Mouse (Mus musculus): ENCODE results near the gene Hils1.
A peak's percentile ranks its signal among the peaks of the same experiment; 100 is the strongest.

The Hils1 gene

DNA sequence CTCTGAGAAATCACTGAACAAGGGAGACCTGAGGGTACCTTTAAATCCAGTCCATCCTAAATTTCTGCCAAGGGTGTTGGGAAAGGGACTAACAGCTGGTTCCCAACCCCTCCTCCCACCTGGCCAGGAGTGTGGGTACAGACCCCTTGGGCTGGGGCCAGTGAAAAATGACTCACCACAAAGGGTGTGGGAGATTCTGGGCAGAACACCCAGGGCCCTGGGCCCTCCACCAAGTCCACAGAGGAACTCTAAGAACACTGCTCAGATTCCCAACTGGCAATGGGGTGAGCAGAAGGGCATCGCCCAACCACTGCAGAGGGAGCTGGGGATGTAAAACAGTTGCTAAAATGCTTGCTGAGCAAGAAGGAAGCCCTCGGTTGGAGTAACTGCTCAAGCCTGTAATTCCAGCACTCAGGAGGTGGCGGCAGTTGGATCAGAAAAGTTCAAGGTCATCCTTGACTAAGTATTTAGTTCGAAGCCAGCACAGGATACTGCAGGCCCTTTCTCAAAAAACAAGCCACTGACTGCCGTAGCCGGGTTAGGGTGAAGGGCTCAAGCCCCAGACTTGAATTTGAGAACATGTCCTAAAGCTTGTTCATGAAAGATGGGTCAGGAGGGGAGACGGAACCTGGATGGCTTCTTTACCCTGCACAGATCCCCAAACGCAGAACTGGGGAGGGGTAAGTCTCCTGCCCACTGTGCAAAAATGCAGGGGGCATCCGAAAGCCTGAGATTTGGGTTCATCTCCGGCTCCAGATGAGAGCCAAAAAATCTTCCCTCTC, 21.6 kb downstream of the Hils1 start:
- DNase-seq (ENCODE audit: low spot score in 2 of 2): no peak

- DNase-seq (ENCODE audit: low spot score in 2 of 2): peak; percentile 80 to 81
Observed at GRCm38 (mm10) chr11:94989562-94990017, 22.2 kb downstream of the Hils1 start.

GRCm38 (mm10) chr11:94990102-94990748, 22.8 kb downstream of the Hils1 start:
- DNase-seq (ENCODE audit: low spot score in 2 of 2): no peak

DNA sequence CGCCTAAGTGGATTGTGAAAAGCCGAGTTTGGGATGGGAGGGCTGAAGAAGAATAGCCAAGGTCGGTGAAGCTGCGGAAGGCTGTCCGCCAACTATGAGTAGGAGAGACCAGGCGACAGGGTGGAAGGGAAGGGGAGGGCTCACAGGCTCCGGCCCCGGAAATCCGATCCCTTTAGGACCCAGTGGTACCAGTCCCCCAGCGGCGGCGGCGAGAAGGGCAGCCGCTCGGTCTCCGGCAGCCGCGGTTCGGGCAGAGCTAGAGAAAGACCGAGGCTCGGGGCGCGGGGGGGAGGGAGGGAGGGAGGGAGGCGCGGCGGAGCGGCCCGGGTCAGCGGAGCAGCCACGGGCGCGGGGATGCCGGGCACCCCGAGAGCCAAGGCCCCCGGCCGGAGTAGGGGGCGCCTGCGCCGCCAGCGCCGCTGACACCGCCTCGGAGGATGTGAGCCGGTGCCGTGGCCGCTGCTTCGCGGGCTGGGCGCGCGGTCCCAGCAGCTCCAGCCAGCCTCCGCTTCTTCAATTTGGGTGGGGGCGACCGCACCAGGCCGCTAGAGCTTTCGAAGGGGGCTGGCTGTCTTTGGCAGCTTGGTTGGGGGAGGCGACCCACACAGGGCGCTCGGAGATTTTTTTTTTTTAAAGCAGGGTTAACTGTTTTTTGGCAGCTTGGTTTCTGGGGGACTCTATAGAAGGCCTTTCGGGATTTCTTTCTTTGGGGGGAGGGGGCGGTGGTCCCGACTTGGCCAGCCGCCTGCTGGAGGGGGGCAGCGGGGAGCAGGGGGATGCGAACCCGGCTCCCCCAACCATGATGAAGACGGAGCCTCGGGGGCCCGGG, 23.6 kb downstream of the Hils1 start, which contains the start of gene Ppp1r9b:
Ppp1r9b (plus strand) TSS at position 287 of the 829 bp plus-strand sequence.
- DNase-seq (ENCODE audit: low spot score in 2 of 2): peak; percentile 91 to 92

GRCm38 (mm10) chr11:94991641-94992479, 24.5 kb downstream of the Hils1 start:
- DNase-seq (ENCODE audit: low spot score in 2 of 2): peak in 1 of 2 experiments; percentile 54

DNA sequence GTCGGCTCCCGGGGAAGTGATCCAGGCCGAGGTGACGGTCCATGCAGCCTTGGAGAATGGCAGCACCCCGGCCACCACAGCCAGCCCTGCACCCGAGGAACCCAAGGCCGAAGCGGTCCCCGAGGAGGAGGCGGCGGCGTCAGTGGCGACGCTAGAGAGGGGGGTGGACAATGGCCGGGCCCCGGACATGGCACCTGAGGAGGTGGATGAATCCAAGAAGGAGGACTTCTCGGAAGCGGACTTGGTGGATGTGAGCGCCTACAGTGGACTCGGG, 25.0 kb downstream of the Hils1 start:
- DNase-seq (ENCODE audit: low spot score in 2 of 2): no peak

- DNase-seq (ENCODE audit: low spot score in 2 of 2): peak; percentile 45 to 61
Observed at GRCm38 (mm10) chr11:94992754-94993606, 25.6 kb downstream of the Hils1 start.

DNA sequence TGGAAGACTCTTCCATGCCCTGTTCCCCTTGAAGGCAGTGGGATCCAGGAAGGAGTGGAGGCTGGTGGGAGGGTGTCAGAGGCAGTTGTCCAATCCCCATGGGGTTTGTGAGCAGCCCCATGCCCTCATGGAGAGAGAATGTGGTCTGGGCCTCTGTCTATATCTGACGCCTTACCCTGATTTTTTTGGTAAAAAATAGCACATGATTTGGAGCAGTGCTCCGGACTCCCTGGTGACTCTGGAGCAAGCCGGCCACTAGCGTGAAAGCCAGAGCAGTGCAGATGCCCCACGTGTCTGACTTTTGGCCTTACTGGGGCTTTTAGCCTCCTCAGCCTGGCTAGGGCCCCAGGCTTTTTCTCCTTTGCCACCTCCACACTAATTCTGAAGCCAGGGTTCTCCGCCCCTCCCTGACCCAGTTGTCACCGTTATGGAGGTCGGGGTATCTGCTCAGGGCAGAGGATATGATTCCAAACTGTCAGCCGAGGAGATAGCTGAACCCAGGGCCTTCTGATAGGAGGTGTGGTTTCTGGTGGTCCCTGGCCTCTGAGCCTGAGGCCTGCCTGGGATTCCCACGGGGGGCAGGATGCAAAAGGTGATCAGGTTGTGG, 26.9 kb downstream of the Hils1 start:
- DNase-seq (ENCODE audit: low spot score in 2 of 2): no peak

GRCm38 (mm10) chr11:94994947-94995772, 27.8 kb downstream of the Hils1 start:
- no peak for DNase-seq (ENCODE audit: low spot score in 2 of 2)

DNA sequence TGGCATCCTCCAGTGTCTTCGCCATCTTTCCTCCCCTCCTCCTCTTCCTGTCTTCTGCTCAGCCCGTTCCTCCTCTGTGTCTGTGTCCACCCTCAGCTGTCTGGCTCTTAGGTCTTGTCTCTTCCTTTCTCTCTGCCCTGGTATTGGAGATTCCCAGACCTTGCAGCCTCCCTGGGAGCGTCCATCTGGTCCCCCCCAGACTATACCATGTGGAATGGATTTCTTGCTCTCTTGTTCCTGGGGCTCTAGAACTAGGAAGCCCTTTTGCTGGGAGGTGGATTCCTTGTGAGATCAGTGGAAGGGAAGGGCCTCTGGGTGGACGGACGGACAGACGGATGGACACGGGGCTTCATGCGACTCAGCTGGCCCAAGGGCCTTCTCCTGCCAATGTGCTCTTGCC, 28.7 kb downstream of the Hils1 start:
- no peak for DNase-seq (ENCODE audit: low spot score in 2 of 2)

- no peak for DNase-seq (ENCODE audit: low spot score in 2 of 2)
Observed at GRCm38 (mm10) chr11:94996984-94997383, 29.6 kb downstream of the Hils1 start.

GRCm38 (mm10) chr11:94997596-94997995, 30.2 kb downstream of the Hils1 start:
- peak; percentile 57 to 64 for DNase-seq (ENCODE audit: low spot score in 2 of 2)

GRCm38 (mm10) chr11:94998041-94998531, 30.7 kb downstream of the Hils1 start:
- DNase-seq (ENCODE audit: low spot score in 2 of 2): peak in 1 of 2 experiments; percentile 56

- DNase-seq (ENCODE audit: low spot score in 2 of 2): no peak
Observed at GRCm38 (mm10) chr11:95000128-95000527, 32.7 kb downstream of the Hils1 start.

DNA sequence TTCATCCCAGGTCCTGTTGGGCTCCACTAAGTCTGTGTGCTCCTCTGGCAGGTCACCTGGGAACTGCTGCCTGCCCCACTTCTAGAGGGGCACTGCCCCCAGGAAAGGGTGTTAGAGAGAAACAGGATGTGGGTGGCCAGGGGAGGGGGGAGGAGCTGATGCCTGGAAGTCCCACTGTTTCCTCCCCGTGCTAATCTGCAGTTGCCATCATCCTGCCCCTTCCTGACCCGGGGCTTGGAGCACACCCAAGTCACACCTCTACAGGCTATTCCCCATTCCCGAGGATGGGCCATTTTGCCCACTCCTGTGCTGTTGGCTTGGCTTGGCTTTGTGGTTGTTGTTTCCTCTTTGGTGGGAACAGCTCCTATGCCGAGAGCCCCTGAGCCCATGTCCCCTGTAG, 33.2 kb downstream of the Hils1 start:
- DNase-seq (ENCODE audit: low spot score in 2 of 2): peak; percentile 60 to 63

DNA sequence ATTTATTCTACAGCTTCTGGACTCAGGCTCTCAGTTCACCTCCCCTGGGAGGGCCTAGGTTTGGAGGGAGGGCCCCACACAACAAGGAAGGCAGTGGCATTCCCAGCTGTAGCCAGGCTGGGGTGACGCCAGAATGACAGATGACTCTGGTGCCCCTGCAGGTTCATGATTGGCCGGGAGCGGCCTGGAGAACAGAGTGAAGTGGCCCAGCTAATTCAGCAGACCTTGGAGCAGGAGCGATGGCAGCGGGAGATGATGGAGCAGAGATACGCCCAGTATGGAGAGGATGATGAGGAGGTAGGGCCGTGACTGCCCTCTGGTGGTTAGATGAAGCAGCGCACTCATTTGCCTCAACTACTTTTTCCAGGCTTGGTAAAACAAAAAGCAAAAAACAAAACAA, 33.7 kb downstream of the Hils1 start:
- DNase-seq (ENCODE audit: low spot score in 2 of 2): peak; percentile 51 to 68

DNA sequence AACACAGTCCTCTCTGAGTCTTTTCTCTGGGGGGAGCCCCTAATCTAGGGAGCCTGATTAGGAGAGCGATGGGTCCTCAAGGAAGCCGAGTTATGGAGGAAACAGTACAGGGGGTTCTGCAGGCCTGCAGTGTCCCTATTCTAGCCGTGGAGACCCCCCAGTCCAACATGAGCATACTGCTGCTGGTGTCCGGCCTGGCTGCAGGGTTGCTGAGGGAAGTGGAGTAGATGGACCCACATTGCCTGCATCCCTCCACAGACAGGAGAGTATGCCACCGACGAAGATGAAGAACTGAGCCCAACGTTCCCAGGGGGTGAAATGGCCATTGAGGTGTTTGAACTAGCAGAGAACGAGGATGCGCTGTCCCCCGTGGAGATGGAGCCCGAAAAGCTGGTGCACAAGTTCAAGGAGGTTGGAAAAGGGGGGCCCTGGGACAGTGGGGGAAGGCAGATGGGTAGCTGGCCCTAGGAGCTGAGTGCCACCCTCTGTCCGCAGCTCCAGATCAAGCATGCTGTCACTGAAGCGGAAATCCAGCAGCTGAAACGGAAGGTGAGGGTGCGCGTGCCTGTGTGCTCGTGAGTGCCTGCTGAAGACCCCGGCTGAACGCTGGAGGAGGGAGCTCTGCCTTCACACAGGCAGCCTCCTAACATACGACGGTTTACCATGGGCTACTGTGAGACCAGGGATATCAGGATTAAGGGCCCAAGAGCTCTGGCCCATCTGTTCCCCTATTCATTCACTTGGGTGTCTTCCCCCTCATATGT, 34.4 kb downstream of the Hils1 start:
- DNase-seq (ENCODE audit: low spot score in 2 of 2): no peak

- no peak for DNase-seq (ENCODE audit: low spot score in 2 of 2)
Observed at GRCm38 (mm10) chr11:95002705-95003104, 35.3 kb downstream of the Hils1 start.

Measured in spleen, postnatal 36 days (tissue).